Mouse (Mus musculus) C2C12 (cell line): ENCODE measurements at regions not wholly inside any gene's neighbourhood (a gene's known extent, or its start where the extent isn't known, plus 50 kb on each side); places are given as distances from the start of the nearest gene placed in this dataset.

ENCODE experiments used
- CEBPB ChIP-seq: IDR thresholded peaks from one replicate; pipeline ENCODE4 v1.6.1; 2011; ENCODE audit warnings: low read depth, mild to moderate bottlenecking, control low read depth, moderate library complexity
- CTCF ChIP-seq: IDR thresholded peaks from one replicate; pipeline ENCODE4 v1.5.1; 2011; ENCODE audit not compliant: control insufficient read depth, insufficient read depth, insufficient read length
- FOSL1 ChIP-seq: IDR thresholded peaks from one replicate; pipeline ENCODE4 v1.8.0; 2011; ENCODE audit warnings: mild to moderate bottlenecking, low read length; ENCODE audit not compliant: poor library complexity, insufficient read depth, severe bottlenecking
- MAX ChIP-seq: IDR thresholded peaks from one replicate; pipeline ENCODE4 v1.6.1; 2011; ENCODE audit warnings: mild to moderate bottlenecking, control low read depth
- MYOG ChIP-seq: IDR thresholded peaks from one replicate; pipeline ENCODE4 v1.6.1; 2011; ENCODE audit not compliant: control insufficient read depth, insufficient read length; ENCODE audit errors: extremely low read depth
- USF1 ChIP-seq: IDR thresholded peaks from one replicate; pipeline ENCODE4 v1.6.1; 2011; ENCODE audit warnings: low read depth, mild to moderate bottlenecking, control low read depth, moderate library complexity

DNA sequence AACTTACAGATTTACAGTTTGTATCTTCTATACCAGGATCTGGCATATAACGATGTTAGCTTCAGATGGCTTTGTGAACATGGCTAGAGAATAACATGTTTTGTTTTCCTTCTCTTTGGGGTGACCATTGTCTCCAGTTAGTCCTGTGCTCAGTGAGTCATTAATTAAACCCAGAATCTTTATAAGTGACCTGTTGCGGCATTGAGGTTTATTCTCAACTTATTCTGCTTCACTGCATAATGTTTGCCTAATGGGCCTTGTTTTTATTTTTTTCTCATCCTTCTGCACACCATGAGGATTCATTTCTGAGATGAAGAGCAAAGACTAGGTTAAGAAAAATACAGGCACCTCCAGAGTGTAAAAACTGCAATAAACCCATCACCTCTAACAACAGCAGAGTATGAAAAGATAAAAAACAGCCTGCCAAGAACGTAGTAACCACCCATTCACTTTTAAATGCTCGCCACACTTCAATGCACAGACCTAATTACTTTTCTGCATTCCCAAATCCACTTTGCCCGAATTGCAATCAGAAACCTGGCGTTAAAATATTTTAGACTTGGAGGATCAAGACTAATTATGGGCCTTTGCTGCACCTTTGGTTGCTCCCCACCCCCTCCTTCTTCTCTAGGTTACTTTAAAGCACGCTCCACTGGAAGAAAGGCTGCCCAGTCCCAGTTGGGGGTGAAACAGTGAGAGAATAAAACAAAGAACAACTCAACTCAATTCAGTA lies 381.5 kb upstream of the Nr2f1 start:
- TF ChIP-seq MAX (no peak), FOSL1 (no peak), MYOG (no peak), USF1 (no peak), CEBPB (no peak), CTCF (no peak)
